Mouse (Mus musculus): ENCODE results near the gene Shcbp1l. TPM values are rescaled to one million over a fixed set of nuclear protein-coding genes. Genes with fewer than 3 reads are reported as not detected.
"Not testable (repeated sequence)": the region's sequence is repeated elsewhere in the genome, so short reads cannot be mapped to it uniquely, and the experiment has no call there.

The Shcbp1l gene
- total RNA-seq, 2 experiments from 2014 or later = not detected

DNA sequence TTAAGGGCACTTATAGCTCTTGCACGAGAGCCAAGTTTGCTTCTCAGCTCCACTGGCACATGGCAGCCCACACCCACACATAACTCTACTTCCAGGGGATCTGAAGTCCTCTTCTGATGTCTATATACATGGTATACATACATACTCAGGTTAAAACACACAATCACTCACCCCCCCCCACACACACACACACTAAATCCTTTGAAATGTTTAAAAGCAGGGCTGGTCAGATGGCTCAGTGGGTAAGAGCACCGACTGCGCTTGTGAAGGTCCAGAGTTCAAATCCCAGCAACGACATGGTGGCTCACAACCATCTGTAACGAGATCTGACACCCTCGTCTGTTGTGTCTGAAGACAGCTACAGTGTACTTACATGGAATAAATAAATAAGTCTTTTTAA is 13.2 kb upstream of the Shcbp1l start:
- TF ChIP-seq CTCF (IDR thresholded peaks at IDR 0.05) = no peak
- Histone ChIP-seq H3K27ac (no peak overlapping the region), H3K4me3 (no peak overlapping the region)
- intact Hi-C loops (cut with DNase I) = no loop called here
- no peak for DNase-seq

DNA sequence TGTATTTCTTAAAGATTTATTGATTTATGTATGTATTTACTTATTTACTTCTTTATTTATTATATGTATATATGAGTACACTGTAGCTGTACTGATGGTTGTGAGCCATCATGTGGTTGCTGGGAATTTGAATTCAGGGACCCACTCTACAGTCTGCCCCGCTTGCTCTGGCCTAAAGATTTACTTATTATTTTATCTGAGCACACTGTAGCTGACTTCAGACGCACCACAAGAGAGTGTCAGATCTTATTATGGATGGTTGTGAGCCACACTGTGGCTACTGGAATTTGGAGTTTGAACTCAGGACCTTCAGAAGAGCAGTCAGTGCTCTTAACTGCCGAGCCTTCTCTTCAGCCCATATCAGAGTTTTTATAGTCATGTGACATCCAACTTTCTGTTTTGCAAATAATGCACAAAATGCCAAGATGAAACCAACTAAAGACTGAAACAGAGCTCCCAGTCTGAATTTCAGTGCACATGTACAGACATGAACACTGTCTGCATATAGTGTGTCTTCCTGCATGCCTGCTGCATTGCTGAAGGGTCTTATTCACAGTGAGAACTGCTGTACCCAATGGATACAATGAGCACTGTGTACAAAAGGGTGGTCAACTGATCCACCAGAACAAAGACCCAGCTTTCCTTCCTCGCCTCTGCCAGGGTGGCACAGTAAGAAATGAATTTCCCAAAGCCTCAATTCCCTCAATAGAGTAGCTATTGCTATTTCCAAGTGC is 12.1 kb upstream of the Shcbp1l start:
- intact Hi-C loops (cut with DNase I); H3K27ac ChIP-seq; DNase-seq: not testable (repeated sequence)
- H3K4me3 ChIP-seq = peak overlapping the region; percentile 40

DNA sequence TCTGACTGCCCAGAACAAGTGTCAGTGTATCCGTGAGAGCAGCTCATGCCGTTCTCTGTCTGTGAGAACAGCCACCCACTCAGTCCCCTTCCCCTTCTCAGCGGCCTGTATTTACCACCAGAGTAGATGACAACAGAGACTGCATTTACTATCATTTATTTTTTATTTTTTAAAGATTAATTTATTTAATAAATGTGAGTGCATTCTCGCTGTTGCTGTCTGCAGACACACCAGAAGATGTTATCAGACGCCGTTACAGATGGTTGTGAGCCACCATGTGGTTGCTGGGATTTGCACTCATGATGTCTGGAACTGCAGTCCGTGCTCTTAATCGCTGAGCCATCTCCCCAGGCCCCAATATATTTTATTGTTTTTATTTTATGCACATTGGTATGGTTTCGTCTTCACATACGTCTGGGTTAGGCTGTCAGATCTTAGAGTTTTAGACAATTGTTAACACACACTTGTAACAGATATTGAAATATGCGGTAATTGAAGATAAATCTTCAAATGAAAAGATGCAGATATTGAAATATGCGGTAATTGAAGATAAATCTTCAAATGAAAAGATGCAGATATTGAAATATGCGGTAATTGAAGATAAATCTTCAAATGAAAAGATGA is 11.5 kb upstream of the Shcbp1l start:
- intact Hi-C loops (cut with DNase I); DNase-seq: not testable (repeated sequence)
- Histone ChIP-seq H3K4me3 (peak overlapping the region; percentile 40), H3K27ac (peak overlapping the region; percentile 48; the same call in 1 of the 2 replicates)

DNA sequence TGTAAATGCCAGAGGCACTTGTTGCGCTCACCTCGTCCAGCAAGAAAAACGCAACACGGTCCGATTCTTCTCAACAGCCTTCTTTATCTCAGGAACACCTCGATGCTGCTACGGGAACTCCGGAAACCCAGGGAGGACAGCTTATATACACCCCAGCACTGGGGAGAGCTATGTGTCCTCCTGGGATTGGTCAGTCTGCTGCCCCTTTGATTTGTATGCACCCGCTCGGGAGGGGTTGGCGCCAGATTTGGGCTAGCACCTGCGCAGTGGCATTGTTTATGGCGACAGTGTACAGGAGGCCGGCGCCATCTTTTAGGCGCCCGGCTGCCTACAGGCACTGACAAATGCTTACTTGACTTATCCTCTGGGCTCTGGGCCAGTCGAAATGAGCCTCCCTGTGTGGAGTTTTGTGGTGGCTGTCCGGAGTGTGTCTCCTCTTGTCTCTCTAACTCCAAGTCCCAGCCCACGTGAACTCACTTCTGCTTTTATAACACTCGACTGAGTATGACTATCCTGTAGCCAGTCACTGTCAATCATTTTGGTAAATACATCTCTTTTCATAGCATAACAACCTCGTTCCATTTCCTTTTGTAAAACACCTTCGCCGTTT is 10.7 kb upstream of the Shcbp1l start:
- H3K4me3 ChIP-seq = peak overlapping the region; percentile 40
- intact Hi-C loops (cut with DNase I) = not testable (repeated sequence)
- DNase-seq = peak; percentile 71
- peak overlapping the region; percentile 48 for H3K27ac ChIP-seq

DNA sequence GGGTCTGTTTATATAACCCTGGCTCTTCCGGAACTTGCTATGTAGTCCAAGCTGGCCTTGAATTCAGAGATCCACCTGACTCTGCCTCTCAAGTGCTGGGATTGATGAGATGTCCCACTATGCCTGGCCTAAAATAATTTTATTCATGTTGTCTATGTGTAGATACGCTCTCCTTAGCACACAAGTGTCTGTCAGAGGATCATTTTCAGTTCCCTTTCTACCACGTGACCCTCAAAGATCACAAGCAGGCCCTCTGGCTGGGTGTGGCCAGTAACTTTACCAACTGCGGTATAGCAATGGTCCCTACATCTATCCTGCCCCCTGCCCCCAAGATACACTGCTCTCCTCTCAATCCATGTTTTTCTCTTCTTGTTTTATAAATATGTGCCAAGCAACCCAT is 10.0 kb upstream of the Shcbp1l start:
- TF ChIP-seq CTCF (IDR thresholded peaks at IDR 0.05) = no peak
- peak; percentile 45 for DNase-seq
- H3K27ac ChIP-seq = peak overlapping the region; percentile 48
- H3K4me3 ChIP-seq = peak overlapping the region; percentile 31
- intact Hi-C loops (cut with DNase I) = no loop called here

DNA sequence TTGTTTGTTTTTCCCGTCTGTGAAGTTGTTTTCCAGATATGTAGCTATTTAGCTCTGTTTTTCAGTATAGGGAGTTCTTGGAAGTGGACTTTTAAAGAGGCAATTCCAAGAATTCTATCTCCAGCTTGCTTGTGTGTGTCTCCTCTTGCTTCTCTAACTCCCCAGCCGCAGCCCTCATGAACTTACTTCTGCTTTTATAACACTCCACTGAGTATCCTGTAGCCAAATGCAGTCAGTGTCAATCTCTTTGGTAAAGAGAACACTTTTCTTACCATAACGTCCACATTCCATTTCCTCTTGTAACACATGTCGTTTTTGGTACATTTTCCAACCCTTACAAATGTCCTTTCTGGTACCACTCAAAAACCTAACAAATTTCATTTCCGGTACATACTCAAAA is 9.2 kb upstream of the Shcbp1l start:
- DNase-seq; H3K27ac ChIP-seq; H3K4me3 ChIP-seq; intact Hi-C loops (cut with DNase I): not testable (repeated sequence)

DNA sequence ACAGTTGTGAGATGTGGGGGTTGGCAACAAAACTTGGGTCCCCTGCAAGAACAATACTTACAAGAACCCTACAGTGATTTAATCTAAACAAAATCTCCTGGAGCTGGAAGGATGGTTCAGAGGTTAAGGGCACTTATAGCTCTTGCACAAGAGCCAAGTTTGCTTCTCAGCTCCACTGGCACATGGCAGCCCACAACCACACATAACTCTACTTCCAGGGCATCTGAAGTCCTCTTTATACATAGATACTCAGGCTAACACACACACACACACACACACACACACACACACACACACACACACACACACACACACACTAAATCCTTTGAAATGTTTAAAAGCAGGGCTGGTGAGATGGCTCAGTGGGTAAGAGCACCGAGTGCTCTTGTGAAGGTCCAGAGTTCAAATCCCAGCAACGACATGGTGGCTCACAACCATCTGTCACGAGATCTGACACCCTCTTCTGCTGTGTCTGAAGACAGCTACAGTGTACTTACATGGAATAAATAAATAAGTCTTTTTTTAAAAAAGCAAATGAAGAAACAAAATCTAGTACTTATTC is 8.6 kb upstream of the Shcbp1l start:
- H3K4me3 ChIP-seq; DNase-seq; intact Hi-C loops (cut with DNase I); H3K27ac ChIP-seq: not testable (repeated sequence)

DNA sequence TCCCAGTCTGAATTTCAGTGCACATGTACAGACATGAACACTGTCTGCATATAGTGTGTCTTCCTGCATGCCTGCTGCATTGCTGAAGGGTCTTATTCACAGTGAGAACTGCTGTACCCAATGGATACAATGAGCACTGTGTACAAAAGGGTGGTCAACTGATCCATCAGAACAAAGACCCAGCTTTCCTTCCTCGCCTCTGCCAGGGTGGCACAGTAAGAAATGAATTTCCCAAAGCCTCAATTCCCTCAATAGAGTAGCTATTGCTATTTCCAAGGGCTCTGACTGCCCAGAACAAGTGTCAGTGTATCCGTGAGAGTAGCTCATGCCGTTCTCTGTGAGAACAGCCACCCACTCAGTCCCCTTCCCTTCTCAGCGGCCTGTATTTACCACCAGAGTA is 7.2 kb upstream of the Shcbp1l start:
- H3K4me3 ChIP-seq; DNase-seq; H3K27ac ChIP-seq; intact Hi-C loops (cut with DNase I): not testable (repeated sequence)

DNA sequence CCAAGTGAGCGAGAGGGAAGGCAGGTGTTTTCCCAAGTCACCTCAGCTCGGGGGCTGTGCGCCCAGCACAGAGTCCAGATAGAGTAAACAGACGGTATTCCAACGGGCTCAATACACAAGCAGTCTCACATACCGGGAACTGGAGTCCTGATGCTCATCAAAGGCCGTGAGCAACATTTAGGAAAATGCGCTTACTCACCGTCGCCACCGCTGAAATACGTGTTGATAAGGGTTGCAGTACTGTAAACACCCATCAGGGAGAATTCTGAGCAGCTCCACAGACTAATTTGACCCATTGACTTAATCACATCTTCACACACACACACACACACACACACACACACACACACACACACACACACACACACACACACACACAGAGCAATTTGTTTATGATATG is 691 bp upstream of the Shcbp1l start:
- intact Hi-C loops (cut with DNase I) = no loop called here
- Histone ChIP-seq H3K27ac (no peak overlapping the region), H3K4me3 (peak overlapping the region; percentile 17; the same call in 1 of the 2 replicates)
- no peak for DNase-seq
- no peak for TF ChIP-seq CTCF (IDR thresholded peaks at IDR 0.05)

DNA sequence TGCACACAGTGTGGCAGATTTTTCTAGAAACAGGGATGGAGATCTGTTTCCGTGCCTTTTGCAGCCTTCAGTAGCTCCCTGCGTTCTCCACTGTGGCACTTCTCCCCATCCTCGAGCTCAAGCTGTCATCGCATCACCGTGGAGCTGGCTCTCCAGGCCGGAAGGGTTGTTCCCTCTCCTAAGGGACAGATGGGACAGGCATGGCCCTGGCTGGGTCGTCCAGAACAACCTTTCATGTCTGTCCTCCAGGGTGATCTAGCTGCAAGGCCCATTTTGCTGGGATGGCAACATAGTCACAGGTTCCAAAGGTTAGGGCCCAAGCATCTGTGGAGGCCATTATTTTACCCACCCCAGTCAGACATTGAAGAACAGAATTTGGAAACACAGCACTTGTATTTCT is 6.2 kb downstream of the Shcbp1l start:
- intact Hi-C loops (cut with DNase I) = no loop called here
- no peak overlapping the region for H3K4me3 ChIP-seq
- H3K27ac ChIP-seq = no peak overlapping the region
- TF ChIP-seq CTCF (IDR thresholded peaks at IDR 0.05) = no peak
- DNase-seq = no peak

DNA sequence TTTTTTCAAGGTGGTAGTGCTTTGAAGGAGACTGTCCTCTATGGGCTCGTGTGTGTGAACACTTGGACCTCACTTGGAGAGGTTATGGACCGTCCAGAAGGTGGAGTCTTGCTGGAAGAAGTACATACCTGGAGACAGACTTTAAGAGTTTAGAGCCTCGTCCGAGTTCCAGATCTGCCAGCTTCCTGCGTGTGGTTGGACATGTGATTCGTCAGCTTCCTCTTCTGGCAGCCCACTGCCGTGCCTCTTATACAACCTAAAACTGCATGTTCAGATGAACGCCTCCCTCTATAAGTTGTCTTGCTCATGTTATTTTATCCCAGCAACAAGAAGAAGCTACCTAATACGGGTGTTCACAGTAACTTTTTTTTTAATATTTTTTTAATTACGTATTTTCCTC is 6.7 kb downstream of the Shcbp1l start:
- DNase-seq = no peak
- Histone ChIP-seq H3K27ac (no peak overlapping the region), H3K4me3 (no peak overlapping the region)
- no peak for TF ChIP-seq CTCF (IDR thresholded peaks at IDR 0.05)
- intact Hi-C loops (cut with DNase I) = no loop called here

DNA sequence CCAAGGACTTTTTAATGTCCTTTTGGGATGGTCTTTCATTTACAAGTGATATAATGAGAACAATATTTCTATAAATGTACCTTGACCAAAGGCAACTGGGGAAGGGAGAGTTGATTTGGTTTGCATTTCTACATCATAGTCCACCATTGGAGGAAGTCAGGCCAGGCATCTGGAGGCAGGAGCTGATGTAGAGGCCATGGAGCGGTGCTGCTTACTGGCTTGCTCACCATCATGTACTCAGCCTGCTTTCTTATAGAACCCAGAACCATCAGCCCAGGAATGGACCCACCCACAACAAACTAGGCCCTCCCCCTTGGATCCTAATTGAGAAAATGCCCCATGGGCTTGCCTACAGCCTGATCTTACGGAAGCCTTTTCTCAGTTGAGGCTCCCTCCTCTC is 7.4 kb downstream of the Shcbp1l start:
- DNase-seq = no peak
- TF ChIP-seq CTCF (IDR thresholded peaks at IDR 0.05) = no peak
- intact Hi-C loops (cut with DNase I) = no loop called here
- Histone ChIP-seq H3K27ac (no peak overlapping the region), H3K4me3 (no peak overlapping the region)

DNA sequence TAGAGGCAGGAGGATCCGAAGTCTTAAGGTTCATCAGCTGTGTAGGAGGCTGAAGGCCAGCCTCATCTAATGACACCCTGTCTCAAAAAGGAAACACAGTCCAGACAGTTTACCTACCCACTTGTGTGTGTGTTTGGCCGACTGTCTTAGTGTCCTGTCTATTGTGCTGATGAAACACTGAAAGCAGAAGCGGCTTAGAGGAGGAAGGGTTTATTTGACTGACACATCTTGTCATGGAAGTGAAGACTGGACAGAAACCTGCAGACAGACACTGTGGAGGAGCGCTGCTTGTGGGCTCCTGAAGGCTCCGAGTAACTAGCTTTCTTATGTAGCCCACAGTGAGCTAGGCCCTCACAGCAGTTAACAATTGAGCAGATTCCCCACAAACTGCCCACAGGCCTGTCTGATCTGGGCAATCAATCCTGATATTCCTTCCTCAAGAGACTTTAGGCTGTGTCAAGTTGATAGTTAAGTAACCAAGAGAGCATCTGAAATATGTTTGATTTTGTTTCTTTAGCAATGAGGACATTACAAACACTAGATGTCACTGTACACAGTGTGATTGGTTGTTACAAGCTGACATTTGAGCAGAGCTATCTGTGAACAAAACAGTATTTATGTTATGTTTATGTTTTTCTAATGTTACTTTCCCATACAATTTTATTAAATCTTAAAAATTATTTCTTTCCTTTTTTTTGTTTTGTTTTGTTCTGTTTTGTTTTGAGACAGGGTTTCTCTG is 9.1 kb downstream of the Shcbp1l start:
- Histone ChIP-seq H3K27ac (no peak overlapping the region), H3K4me3 (no peak overlapping the region)
- intact Hi-C loops (cut with DNase I) = no loop called here
- no peak for TF ChIP-seq CTCF (IDR thresholded peaks at IDR 0.05)
- DNase-seq = no peak
